Mouse (Mus musculus): ENCODE data around the gene Raf1. TPM values are rescaled to one million over a fixed set of nuclear protein-coding genes. Genes with fewer than 3 reads are reported as not detected.

Gene Raf1
- polyA plus RNA-seq (2015; fragmentation: Nextera tagmentation; extraction: Ambion mirVana): 59.4 and 62.5 TPM in 2 replicates

GRCm38 (mm10) chr6:115676452-115677128, at the start of gene Raf1:
Gene Raf1, minus strand, starts transcription at chr6:115676635.

GRCm38 (mm10) chr6:115601715-115602523, 74.5 kb downstream of the Raf1 start, which contains the start of gene Mkrn2:
Gene Mkrn2, plus strand, starts transcription at chr6:115601902.

GRCm38 (mm10) chr6:115592458-115592857, 84.0 kb downstream of the Raf1 start, which contains the start of gene Mkrn2os:
Gene Mkrn2os, minus strand, starts transcription at chr6:115592576.

Other genes with a start within 250 kb of the Raf1 start
- gene Tsen2, start 132.0 kb downstream of the Raf1 start, polyA plus RNA-seq (2015; fragmentation: Nextera tagmentation; extraction: Ambion mirVana): 13.9 and 16.0 TPM in 2 replicates
- 0.37 and 0.44 TPM in 2 replicates for gene Mkrn2os, start 84.1 kb downstream of the Raf1 start, polyA plus RNA-seq (2015; fragmentation: Nextera tagmentation; extraction: Ambion mirVana)
- 37.8 and 42.8 TPM in 2 replicates for gene Mkrn2, start 74.7 kb downstream of the Raf1 start, polyA plus RNA-seq (2015; fragmentation: Nextera tagmentation; extraction: Ambion mirVana)
- gene Tmem40, start 85.8 kb upstream of the Raf1 start, polyA plus RNA-seq (2015; fragmentation: Nextera tagmentation; extraction: Ambion mirVana): 0.74 and 4.3 TPM in 2 replicates
- gene Cand2, start 97.9 kb upstream of the Raf1 start, polyA plus RNA-seq (2015; fragmentation: Nextera tagmentation; extraction: Ambion mirVana): 38.3 and 41.7 TPM in 2 replicates
- gene Rpl32, start 132.1 kb upstream of the Raf1 start, polyA plus RNA-seq (2015; fragmentation: Nextera tagmentation; extraction: Ambion mirVana): 1,517 and 1,545 TPM in 2 replicates
- gene Efcab12, start 161.8 kb upstream of the Raf1 start, polyA plus RNA-seq (2015; fragmentation: Nextera tagmentation; extraction: Ambion mirVana): 0.12 and 0.27 TPM in 2 replicates
- 4.6 and 5.0 TPM in 2 replicates for gene Mbd4, start 176.7 kb upstream of the Raf1 start, polyA plus RNA-seq (2015; fragmentation: Nextera tagmentation; extraction: Ambion mirVana)
- 16.3 and 19.9 TPM in 2 replicates for gene Ift122, start 176.8 kb upstream of the Raf1 start, polyA plus RNA-seq (2015; fragmentation: Nextera tagmentation; extraction: Ambion mirVana)